Comparison of ENCODE assay signal across 9 mouse cellular contexts in genomic region chr1:75662141-75662990, GRCm38 (mm10).
A peak's percentile ranks its signal among the peaks of the same experiment; 100 is the strongest.
DNase-seq lines count a peak whose midpoint lies in the region; ATAC-seq and TF ChIP-seq lines count a peak whose summit lies in the region.
"Had no signal": no experiment of that assay in that cellular context is flagged by ENCODE, and none has a peak within 500 bp of the region (broad histone marks: within the 10 kb centered on the region; RNA-seq: fewer than 3 reads in every experiment).

No protein-coding gene starts in this region.

- H3K9ac ChIP-seq in kidney, postnatal 0 days (ENCODE audit: low read depth, low read length): no peak overlapping the region
- H3K9ac ChIP-seq in intestine, postnatal 0 days (ENCODE audit: low read depth, low read length): no peak overlapping the region
- H3K9ac ChIP-seq in midbrain, postnatal 0 days (replicated peaks; ENCODE audit: low read length, poor library complexity, severe bottlenecking): no peak overlapping the region
- H3K9ac ChIP-seq: liver, embryonic 13.5 days had no signal

- no peaks in the 10 kb centered on the region for H3K27me3 ChIP-seq in kidney, postnatal 0 days (ENCODE audit: insufficient read depth, low read length)
- H3K27me3 ChIP-seq in intestine, postnatal 0 days (replicated peaks; ENCODE audit: control insufficient read depth, insufficient read depth, low read length): no peaks in the 10 kb centered on the region
- 0 out of 2 replicates have a peak, but pooled peaks cover under 1% of the 10 kb centered on the region for H3K27me3 ChIP-seq in midbrain, postnatal 0 days (ENCODE audit: insufficient read depth, low read length)
- H3K27me3 ChIP-seq: liver, embryonic 13.5 days had no signal

- H3K27ac ChIP-seq in kidney, postnatal 0 days: no peak overlapping the region
- H3K27ac ChIP-seq in intestine, postnatal 0 days (ENCODE audit: low read depth, low read length): no peak overlapping the region
- no peak overlapping the region for H3K27ac ChIP-seq in midbrain, postnatal 0 days (ENCODE audit: low read depth, low read length)
- H3K27ac ChIP-seq: liver, embryonic 13.5 days had no signal

- peak overlapping the region; percentile 32 for H3K4me2 ChIP-seq in kidney, postnatal 0 days (ENCODE audit: low read length)
- peak overlapping the region; percentile 27; the same call in 1 of the 2 replicates for H3K4me2 ChIP-seq in intestine, postnatal 0 days (replicated peaks; ENCODE audit: low read depth)
- no peak overlapping the region for H3K4me2 ChIP-seq in midbrain, postnatal 0 days (ENCODE audit: low read depth, low read length, poor library complexity, severe bottlenecking)
- H3K4me2 ChIP-seq: liver, embryonic 13.5 days had no signal

- WGBS in kidney, postnatal 0 days: 13% methylated on average over 17 of the region's 17 CpGs
- WGBS in intestine, postnatal 0 days: 25% methylated on average over 17 of the region's 17 CpGs
- 17% methylated on average over 17 of the region's 17 CpGs for WGBS in midbrain, postnatal 0 days

- TF ChIP-seq CTCF in kidney, postnatal 0 days (IDR thresholded peaks at IDR 0.05; ENCODE audit: low read depth): no peak
- TF ChIP-seq CTCF in intestine, postnatal 0 days (IDR thresholded peaks at IDR 0.05; ENCODE audit: low read depth): no peak
- no peak for TF ChIP-seq CTCF in midbrain, postnatal 0 days (IDR thresholded peaks at IDR 0.05)

- no peaks in the 10 kb centered on the region for H3K4me1 ChIP-seq in kidney, postnatal 0 days (replicated peaks; ENCODE audit: insufficient read depth, low read length)
- H3K4me1 ChIP-seq in intestine, postnatal 0 days (replicated peaks; ENCODE audit: control insufficient read depth, insufficient read depth, low read length): no peaks in the 10 kb centered on the region
- H3K4me1 ChIP-seq in midbrain, postnatal 0 days (ENCODE audit: insufficient read depth, low read length): peaks cover 2% of the 10 kb centered on the region; the same call in 1 of the 2 replicates
- H3K4me1 ChIP-seq: liver, embryonic 13.5 days had no signal

- no peak overlapping the region for H3K4me3 ChIP-seq in kidney, postnatal 0 days (replicated peaks; ENCODE audit: low read depth, low read length)
- H3K4me3 ChIP-seq in intestine, postnatal 0 days (ENCODE audit: low read depth, low read length): no peak overlapping the region
- H3K4me3 ChIP-seq in midbrain, postnatal 0 days (ENCODE audit: low read depth, low read length): no peak overlapping the region
- H3K4me3 ChIP-seq: liver, embryonic 13.5 days had no signal

- peak; percentile 95 for DNase-seq in kidney, postnatal 0 days (ENCODE audit: low spot score)
- no peak for DNase-seq in kidney, adult 18-20 months
- peak; percentile 26 for DNase-seq in fibroblast of lung, adult 2 months (ENCODE audit: low read depth)
- peak; percentile 17 for DNase-seq in midbrain, postnatal 0 days (ENCODE audit: low spot score)
- DNase-seq in spleen, postnatal 36 days (ENCODE audit: low spot score in 2 of 2): no peak
- no peak for DNase-seq in spleen, postnatal 14 days (ENCODE audit: low spot score in 2 of 2)
- DNase-seq: liver, embryonic 13.5 days had no signal

- peak; percentile 88 for ATAC-seq in kidney, postnatal 0 days (replicated peaks; ENCODE audit: low FRiP score, low read depth)
- ATAC-seq in intestine, postnatal 0 days: no peak
- no peak for ATAC-seq in midbrain, postnatal 0 days (ENCODE audit: low FRiP score)
- ATAC-seq in inflammation-experienced regulatory T-cells, adult 6 months: no peak

- H3K9me3 ChIP-seq in kidney, postnatal 0 days (replicated peaks; ENCODE audit: low read length): no peaks in the 10 kb centered on the region
- no peaks in the 10 kb centered on the region for H3K9me3 ChIP-seq in intestine, postnatal 0 days (ENCODE audit: control insufficient read depth)
- no peaks in the 10 kb centered on the region for H3K9me3 ChIP-seq in midbrain, postnatal 0 days (ENCODE audit: low read length)
- H3K9me3 ChIP-seq: liver, embryonic 13.5 days had no signal

- no peaks in the 10 kb centered on the region for H3K36me3 ChIP-seq in kidney, postnatal 0 days (ENCODE audit: insufficient read depth, low read length)
- no peaks in the 10 kb centered on the region for H3K36me3 ChIP-seq in intestine, postnatal 0 days (ENCODE audit: control insufficient read depth, insufficient read depth)
- no peaks in the 10 kb centered on the region for H3K36me3 ChIP-seq in midbrain, postnatal 0 days (ENCODE audit: insufficient read depth, low read length)
- H3K36me3 ChIP-seq: liver, embryonic 13.5 days had no signal

Comparison
In these comparisons a context has a peak if more than half of its experiments do, and no peak if none do; other contexts are left out.
1. DNase-seq: peak in kidney, postnatal 0 days (single experiment), fibroblast of lung, adult 2 months (single experiment) and midbrain, postnatal 0 days (single experiment); none in kidney, adult 18-20 months (single experiment), spleen, postnatal 36 days (0 of 2) and spleen, postnatal 14 days (0 of 2).